8 mouse cellular contexts compared by ENCODE assay signal in the genomic region with DNA sequence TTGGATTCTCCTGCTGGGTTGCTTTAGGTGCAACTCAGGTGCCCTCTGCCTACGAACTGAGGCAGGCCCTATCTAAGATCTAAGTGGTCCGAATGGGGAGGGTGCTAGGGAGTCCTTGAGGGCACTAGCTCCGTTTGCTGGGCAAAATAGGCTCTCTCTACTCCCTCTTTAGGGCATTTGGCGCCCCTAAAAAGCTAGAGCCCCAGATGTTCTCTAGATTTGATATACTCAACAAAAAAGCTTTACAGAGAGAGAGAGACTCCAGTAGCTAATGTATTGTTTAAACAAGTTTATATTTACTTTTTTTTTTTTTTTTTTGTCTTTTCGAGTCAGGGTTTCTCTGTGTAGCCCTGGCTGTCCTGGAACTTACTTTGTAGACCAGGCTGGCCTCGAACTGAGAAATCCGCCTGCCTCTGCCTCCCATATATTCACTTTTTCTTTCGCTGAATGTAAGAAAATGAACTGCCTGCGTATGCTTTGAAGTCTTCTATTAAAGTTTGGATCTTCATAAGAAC. TPM values are rescaled to one million over a fixed set of nuclear protein-coding genes. Genes with fewer than 3 reads are reported as not detected.
A peak's percentile ranks its signal among the peaks of the same experiment; 100 is the strongest.
DNase-seq lines count a peak whose midpoint lies in the region; ATAC-seq and TF ChIP-seq lines count a peak whose summit lies in the region.

A gene (plus strand): TSS at position 465 of the 515 bp plus-strand sequence.

- TF ChIP-seq EP300 in liver, postnatal 0 days (IDR thresholded peaks at IDR 0.05; ENCODE audit: low read depth), result no peak

- no peaks in the 10 kb centered on the region for H3K9me3 ChIP-seq in E14TG2a.4 (ENCODE audit: low read length)
- no peaks in the 10 kb centered on the region for H3K9me3 ChIP-seq in forebrain, postnatal 0 days (ENCODE audit: low read length)
- H3K9me3 ChIP-seq in liver, postnatal 0 days (ENCODE audit: low read length), result no peaks in the 10 kb centered on the region

- intact Hi-C loops in gastrocnemius, adult 2 months (cut with DNase I), result loop anchor here (5.0 to 10.0 kb wide), 3 partner anchors 158 to 300 kb away; a partner anchor contains a TSS
- intact Hi-C loops in gastrocnemius, postnatal 36 days (cut with DNase I), result loop anchor here (10.0 kb wide), 1 partner anchor 300 kb away; a partner anchor contains a TSS

- H3K36me3 ChIP-seq in E14TG2a.4 (ENCODE audit: insufficient read depth, low read length), result peaks cover 12% of the 10 kb centered on the region
- 0 out of 2 replicates have a peak, but pooled peaks cover 3% of the 10 kb centered on the region for H3K36me3 ChIP-seq in forebrain, postnatal 0 days (ENCODE audit: insufficient read depth)
- 0 out of 2 replicates have a peak, but pooled peaks cover 3% of the 10 kb centered on the region for H3K36me3 ChIP-seq in liver, postnatal 0 days (replicated peaks; ENCODE audit: insufficient read depth, low read length)

- peak within 1 kb of the TSS; percentile 93 for H3K4me3 ChIP-seq in gastrocnemius, adult 2 months
- H3K4me3 ChIP-seq in E14TG2a.4 (replicated peaks; ENCODE audit: low read length), result peak within 1 kb of the TSS; percentile 96
- peak within 1 kb of the TSS; percentile 87 for H3K4me3 ChIP-seq in forebrain, postnatal 0 days (ENCODE audit: low read depth, low read length)
- peak within 1 kb of the TSS; percentile 88 for H3K4me3 ChIP-seq in liver, postnatal 0 days (ENCODE audit: low read depth, low read length)

- DNase-seq in gastrocnemius, adult 2 months, result no peak
- no peak for DNase-seq in gastrocnemius, postnatal 36 days
- no peak for DNase-seq in forebrain, postnatal 0 days
- DNase-seq in liver, postnatal 0 days, result no peak
- no peak for DNase-seq in right cerebral cortex, postnatal 14 days
- no peak for DNase-seq in urinary bladder, postnatal 14 days (ENCODE audit: low spot score)
- DNase-seq in frontal cortex, postnatal 14 days (ENCODE audit: low spot score in 2 of 2), result no peak

- TF ChIP-seq CTCF in gastrocnemius, adult 2 months (IDR thresholded peaks at IDR 0.05), result peak; percentile 3; the same call in 1 of the 2 replicates
- TF ChIP-seq CTCF in E14TG2a.4 (conservative IDR thresholded peaks at IDR 0.05; ENCODE audit: low read length), result no peak
- peak; percentile 23; the same call in 1 of the 2 replicates for TF ChIP-seq CTCF in forebrain, postnatal 0 days (IDR thresholded peaks at IDR 0.05; ENCODE audit: low read depth)
- peak; percentile 28; the same call in 1 of the 2 replicates for TF ChIP-seq CTCF in liver, postnatal 0 days (IDR thresholded peaks at IDR 0.05; ENCODE audit: low read depth)

- ATAC-seq in forebrain, postnatal 0 days, result peak; percentile 42
- peak; percentile 46 for ATAC-seq in liver, postnatal 0 days

- peaks cover 13% of the 10 kb centered on the region for H3K4me1 ChIP-seq in E14TG2a.4 (replicated peaks; ENCODE audit: low read depth, low read length)
- peaks cover 16% of the 10 kb centered on the region; the same call in 1 of the 2 replicates for H3K4me1 ChIP-seq in forebrain, postnatal 0 days (ENCODE audit: insufficient read depth)
- H3K4me1 ChIP-seq in liver, postnatal 0 days (ENCODE audit: insufficient read depth), result peaks cover 16% of the 10 kb centered on the region

- H3K4me2 ChIP-seq in forebrain, postnatal 0 days (ENCODE audit: low read depth), result peak within 1 kb of the TSS; percentile 91
- peak within 1 kb of the TSS; percentile 100 for H3K4me2 ChIP-seq in liver, postnatal 0 days (ENCODE audit: low read depth, low read length)

- peak within 1 kb of the TSS; percentile 98 for H3K27ac ChIP-seq in gastrocnemius, adult 2 months
- H3K27ac ChIP-seq in forebrain, postnatal 0 days (ENCODE audit: low read depth, low read length), result peak within 1 kb of the TSS; percentile 90
- peak within 1 kb of the TSS; percentile 82 for H3K27ac ChIP-seq in liver, postnatal 0 days (ENCODE audit: low read depth)

- H3K9ac ChIP-seq in forebrain, postnatal 0 days, result peak within 1 kb of the TSS; percentile 94
- peak within 1 kb of the TSS; percentile 89 for H3K9ac ChIP-seq in liver, postnatal 0 days (replicated peaks)

- no peaks in the 10 kb centered on the region for H3K27me3 ChIP-seq in E14TG2a.4 (ENCODE audit: insufficient read depth, low read length)
- no peaks in the 10 kb centered on the region for H3K27me3 ChIP-seq in forebrain, postnatal 0 days (ENCODE audit: insufficient read depth, low read length)
- H3K27me3 ChIP-seq in liver, postnatal 0 days (ENCODE audit: insufficient read depth, low read length), result no peaks in the 10 kb centered on the region

- WGBS in forebrain, postnatal 0 days, result 40% methylated on average over 9 of the region's 9 CpGs
- WGBS in liver, postnatal 0 days (ENCODE audit: insufficient replicate concordance), result 32% methylated on average over 9 of the region's 9 CpGs

RNA-seq across cellular contexts. Expression of the gene that starts here (rescaled TPM):
- total RNA-seq in gastrocnemius, adult 2 months (2021), result 1 to 10 TPM; 2.2 to 2.4 TPM
- total RNA-seq in gastrocnemius, postnatal 36 days (2021), result 1 to 10 TPM; 1.3 to 2.8 TPM
- 11.2 and 12.8 TPM in 2 replicates for total RNA-seq in forebrain, postnatal 0 days (2014; rRNA removed)
- 15.5 and 17.5 TPM in 2 replicates for polyA plus RNA-seq in forebrain, postnatal 0 days (2015; fragmentation: Nextera tagmentation; extraction: Ambion mirVana)
- 16.6 and 18.7 TPM in 2 replicates for polyA plus RNA-seq in liver, postnatal 0 days (2015; fragmentation: Nextera tagmentation; extraction: Ambion mirVana)
